Mouse (Mus musculus) cerebellum, adult 9-10 months (tissue): ENCODE measurements at regions not wholly inside any gene's neighbourhood (a gene's known extent, or its start where the extent isn't known, plus 50 kb on each side); places are given as distances from the start of the nearest gene placed in this dataset.

Source experiments
- DNase-seq: peaks from one replicate; pipeline ENCODE4 v3.0.0; 2022

DNA sequence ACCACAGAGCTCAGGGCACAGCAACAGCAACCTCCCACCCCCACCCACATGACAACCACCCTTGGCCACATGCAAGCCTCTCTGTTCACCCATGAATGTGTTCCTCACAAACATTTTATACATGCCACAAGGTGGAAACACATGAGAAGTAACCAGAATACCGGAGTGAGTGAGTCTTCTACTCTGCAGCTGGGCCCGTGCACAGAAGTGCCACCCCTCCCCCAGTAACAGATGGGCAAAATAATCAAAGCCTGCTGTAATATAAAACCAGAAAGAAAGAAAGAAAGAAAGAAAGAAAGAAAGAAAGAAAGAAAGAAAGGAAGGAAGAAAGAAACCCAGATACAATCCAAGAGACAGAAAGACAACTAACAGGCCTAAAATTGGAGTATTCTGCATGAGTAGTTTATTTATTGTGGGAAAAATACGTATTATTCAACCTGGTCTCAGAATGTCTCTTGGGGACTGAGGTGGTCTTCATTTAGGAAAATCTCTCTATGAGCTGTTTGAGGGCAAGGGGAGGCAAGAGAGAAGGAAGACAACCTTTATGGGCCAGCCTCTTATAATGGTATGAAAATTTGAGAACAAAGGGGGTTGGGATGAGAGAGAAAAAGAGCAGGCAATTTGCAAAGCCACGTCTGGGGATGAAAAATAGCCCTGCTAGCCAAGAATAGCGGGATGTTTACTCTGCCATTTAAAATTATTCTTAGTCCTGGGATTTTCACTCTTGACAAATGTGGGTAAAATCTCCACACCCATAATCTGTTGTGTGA is 160.2 kb downstream of the Sox4 start:
- no peak for DNase-seq

DNA sequence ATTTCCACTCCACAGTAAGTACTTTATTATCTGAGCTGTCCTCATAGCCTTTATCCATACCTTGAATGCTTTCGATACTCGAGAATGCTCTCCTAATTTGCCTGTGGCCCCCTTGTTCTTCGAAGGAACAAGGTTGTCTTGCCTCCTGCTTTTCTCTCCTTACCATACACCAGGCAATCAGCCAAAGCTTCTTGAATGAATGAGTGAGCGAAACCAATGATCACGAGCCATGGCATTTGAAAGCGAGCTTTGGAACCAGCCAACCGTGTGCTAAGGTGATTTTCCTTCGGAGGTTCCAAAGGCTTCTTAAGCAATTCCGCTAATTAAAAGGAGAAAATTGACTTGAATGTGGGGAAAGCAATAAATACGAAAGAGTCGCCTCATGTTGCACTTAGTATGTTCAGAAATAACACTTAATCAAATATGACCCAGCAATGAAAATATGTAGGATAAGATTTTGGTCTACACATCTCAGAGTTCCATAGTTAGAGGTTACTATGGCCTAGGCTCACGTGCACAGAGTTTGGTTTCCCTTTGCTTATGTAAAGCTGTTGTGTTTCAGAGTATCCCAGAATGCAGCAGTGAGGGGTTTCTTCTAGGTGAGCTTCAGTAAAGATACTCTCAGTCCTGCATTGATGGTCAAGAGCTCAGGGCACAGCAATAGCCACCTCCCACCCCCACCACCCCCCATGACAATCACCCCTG is 160.9 kb downstream of the Sox4 start:
- no peak for DNase-seq

DNA sequence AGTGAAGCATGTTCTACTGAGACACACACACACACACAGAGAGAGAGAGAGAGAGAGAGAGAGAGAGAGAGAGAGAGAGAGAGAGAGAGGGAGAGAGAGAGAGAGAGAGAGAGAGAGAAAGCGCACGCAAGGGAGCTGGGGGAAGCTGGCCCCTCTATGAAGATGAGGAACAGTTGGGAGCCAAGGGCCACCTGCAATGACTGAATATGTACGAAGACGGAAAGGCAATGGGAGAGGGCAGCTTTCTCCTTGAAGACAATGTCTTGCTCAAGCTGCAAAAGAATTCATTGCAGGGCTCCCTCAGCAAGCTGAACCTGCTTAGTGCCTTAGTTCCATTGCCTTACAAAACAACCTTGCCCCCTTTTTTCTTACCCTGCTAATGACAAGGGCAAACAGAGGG is 163.1 kb downstream of the Sox4 start:
- no peak for DNase-seq

DNA sequence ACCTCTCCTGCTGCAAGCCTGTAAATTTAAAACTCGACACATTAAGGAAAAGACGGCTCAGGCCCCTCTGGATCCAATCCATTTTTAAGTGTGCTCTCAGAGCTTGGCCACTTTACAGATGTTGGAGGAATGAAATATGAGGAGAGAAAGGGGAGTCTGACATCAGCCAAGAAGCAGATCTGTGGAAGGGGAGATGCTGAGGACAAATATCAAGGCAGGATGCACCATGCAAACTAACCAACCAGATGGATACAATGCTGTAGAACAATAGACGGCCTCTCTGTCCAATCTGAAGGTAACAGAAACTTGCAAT is 166.2 kb downstream of the Sox4 start:
- DNase-seq, result no peak

DNA sequence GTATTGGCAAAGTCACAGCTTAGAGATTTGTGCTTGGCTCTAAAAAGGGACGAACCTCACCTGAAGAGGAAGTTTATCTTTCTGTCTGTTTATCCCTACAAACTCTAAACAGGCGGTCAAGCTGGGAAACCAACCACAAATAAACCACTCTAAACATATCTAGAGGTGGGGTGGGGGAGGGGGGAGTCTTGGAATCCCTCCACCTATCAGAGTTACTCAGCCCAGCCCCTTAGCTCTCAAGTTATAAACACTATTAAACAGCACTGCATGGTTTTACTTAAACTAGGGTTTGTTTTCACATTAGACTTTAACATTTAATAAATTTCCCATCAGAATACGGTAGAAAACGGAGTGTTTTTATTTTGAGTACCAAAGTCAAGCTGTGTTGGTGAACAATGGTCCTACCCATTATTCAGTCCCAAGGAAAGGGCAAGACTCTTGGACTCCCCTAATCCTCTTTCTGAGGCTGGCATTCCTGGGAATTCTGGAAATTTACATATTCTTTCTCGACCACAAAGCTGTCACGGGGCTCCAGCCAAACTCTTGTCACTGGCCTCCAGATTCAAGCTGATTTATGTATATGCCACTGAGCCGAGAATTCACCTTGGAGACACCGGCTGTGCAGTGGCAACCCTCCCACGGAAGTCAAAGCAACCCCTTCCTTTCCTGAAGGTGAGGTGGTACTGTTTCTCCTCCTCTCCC is 166.7 kb downstream of the Sox4 start:
- DNase-seq, result no peak

DNA sequence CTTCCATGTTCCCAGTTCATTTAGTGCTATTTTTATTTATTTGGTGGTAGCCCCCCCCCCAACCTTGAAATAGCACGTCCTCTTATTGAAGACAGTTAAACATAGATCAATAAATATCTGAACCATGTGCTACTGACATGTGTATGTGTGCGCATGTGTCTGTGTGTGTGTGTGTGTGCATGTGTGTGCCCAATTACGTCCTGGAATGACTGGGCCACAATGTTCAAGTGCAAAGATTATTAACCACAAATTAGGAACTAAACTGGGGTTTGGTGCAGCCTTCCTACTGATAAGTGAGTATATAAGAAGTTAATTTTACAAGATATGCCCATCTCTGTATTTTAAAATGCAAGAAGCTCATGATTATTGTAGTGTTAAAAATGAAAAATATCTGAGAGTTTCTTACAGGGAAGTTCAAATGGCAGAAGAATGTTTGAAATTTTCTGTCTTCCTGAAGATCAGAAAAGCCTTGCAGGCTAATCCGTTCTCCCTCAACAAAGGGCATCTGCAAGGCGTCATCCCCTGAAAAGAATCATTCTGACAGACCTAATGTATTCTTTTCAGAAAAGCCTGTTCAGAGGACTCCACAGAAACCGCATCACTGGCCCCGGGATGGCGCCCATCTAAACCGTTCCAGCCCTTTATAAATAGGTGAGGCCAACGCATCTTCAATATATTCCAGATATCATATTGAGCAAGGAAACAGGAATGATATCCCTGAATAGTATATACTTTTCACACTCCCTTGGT is 170.8 kb downstream of the Sox4 start:
- DNase-seq, result no peak

DNA sequence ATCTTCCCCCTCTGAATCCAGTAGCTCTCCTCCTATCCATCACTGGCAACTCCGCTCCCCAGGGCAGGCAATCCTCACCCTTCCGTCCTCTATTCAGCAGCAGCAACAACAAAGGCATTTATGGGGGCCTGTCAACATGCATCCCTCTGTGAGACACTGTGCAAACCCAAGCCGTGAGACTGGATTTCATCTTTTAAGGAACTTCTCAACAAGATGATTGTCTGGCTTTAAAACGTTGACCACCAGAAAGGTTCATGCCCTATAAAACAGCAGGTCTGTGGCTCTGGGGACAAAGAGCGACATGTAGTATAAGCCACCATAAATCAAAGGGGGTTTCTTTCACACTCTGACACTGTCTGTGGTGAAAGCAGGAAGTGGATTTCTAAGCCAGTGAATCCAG is 171.4 kb downstream of the Sox4 start:
- no peak for DNase-seq

DNA sequence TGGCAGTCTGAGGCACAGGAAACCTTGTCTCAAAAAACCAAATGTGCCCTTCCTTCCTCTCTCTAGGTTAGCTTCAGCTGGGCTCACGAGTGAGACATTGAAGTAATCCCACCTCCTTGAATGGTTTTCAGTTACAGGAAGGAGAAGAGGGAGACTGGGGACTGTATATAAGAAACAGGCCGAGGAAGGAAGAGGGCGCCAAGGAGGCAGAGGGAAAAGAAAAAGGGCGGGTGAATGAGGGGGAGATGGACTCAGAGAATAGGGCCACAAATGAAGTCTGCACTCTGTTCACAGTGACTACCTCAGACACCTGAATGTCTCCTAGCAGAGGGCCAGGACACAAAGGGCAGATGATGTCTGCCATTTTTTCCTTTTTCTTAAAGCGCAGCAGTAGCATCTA is 171.9 kb downstream of the Sox4 start:
- DNase-seq, result no peak

DNA sequence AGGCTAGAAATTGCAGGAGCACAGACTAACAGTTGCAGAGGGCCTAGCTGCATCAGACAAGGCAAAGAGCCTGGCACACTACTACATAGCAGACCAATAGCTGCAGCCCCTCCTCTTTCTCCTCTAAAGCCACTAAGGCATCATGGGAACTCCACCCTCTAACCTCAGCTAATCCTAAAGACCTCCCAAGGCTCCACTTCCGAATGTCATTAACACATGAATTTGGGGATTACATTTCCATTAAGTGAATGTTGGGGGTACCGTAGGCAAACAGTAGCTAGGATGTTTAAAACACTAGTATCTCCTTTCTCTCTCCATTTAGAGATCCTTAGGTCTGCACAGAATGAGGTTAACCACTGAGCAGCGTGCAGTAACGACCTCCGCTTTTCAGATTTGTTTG is 173.1 kb downstream of the Sox4 start:
- no peak for DNase-seq

DNA sequence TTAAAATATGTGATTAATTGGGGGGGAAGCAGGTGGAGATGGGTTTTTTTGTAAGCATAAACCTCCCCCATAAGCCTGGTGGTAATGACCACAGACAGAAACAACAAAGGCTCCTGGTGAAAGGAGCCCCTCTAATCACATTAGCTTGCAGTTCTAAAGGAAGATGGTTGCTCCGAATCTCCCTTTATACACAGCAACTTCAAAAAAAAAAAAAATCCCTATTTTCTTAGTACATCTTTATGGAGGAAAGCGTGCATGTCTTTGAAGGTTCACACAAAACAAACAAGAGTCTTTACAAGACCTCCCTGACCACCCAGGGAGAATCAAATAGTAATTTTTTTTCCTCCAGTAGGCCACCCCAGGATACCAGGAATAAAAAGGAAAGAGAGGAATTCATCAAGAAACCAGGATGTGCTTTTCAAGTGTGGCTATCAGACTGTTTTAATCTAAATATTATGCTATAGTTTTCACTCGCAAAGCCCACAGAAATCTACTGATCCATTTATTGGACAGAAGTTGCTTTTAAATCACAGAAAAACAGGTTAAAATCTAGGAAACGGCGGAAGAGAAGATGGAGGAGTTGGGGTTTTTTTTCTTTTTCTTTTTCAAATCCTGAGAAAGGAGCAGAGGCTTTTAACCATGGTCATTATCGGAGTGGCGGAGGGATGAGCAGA is 178.2 kb downstream of the Sox4 start:
- DNase-seq, result no peak

DNA sequence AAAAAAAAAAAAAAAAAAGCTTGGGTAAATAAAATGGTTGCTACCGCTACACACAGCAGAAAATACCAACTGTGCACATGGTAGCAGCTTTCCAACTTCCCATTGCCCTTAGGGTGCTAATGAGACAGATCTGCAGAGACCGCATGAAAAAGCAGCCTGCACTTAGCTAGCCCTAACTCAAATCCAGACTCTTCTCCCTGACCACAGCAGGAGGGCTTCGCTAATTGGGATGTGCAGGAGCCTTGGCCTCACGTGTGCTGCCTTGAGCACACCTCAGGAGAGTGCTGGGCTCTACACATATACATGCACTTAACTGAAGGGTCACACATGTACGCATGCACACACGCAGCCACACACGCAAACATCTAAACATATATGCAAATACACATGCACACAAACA is 178.9 kb downstream of the Sox4 start:
- no peak for DNase-seq

DNA sequence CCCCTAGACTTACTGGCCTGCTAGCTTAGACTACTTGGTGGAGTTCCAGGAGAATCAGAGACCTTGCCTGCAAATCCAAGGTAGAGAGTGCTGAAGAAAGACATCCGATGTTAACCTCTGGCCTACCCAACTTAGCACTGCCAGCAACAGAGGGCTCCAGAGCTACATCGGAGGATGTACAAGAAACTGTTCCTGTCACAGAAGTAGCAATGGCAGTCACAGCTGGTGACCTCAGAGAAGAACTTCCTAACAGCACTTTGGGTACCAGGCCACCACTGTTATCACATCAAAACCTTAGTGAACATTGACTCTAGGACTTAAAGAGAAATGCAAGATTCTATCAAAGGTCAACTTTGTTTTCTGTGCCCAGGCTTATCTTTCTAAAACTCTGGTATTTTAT is 180.0 kb downstream of the Sox4 start:
- no peak for DNase-seq

DNA sequence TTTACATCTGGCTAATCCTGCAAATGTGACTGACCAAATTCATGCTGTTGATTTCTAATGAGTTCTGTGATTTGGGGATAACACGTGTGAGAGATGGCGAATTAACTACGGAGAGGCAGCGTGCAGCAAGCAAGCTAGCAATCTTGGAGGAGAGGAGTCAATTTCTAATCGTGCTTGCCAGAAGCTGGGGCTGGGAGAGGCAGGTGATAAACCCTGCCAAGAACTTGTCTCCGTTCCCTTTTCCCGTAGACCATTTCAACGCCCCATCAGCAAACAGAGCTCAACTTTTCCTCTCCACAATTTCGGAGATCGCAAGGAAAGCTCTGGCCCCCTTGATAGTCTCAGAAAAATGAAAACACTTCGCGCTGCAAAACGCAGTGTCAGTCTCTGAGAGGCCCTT is 183.0 kb downstream of the Sox4 start:
- DNase-seq, result no peak

DNA sequence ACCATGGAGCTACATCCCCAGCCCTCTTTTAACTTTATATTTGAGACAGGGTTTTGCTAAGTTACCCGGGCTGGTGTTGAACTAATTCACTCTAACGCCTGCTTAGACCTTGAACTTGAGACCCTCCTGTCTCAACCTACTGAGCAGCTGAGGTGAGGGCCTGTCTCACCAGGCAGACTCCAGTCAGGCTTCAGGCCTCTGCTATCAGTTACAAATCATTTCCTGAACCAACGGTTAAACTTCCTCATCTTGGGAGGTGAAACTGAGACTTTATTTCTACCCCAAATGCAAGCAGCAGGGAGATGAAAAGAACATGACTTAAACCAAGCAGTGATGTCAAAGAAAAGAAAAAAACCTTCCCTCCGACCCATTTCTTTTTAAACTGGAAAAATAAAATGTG is 183.5 kb downstream of the Sox4 start:
- no peak for DNase-seq

DNA sequence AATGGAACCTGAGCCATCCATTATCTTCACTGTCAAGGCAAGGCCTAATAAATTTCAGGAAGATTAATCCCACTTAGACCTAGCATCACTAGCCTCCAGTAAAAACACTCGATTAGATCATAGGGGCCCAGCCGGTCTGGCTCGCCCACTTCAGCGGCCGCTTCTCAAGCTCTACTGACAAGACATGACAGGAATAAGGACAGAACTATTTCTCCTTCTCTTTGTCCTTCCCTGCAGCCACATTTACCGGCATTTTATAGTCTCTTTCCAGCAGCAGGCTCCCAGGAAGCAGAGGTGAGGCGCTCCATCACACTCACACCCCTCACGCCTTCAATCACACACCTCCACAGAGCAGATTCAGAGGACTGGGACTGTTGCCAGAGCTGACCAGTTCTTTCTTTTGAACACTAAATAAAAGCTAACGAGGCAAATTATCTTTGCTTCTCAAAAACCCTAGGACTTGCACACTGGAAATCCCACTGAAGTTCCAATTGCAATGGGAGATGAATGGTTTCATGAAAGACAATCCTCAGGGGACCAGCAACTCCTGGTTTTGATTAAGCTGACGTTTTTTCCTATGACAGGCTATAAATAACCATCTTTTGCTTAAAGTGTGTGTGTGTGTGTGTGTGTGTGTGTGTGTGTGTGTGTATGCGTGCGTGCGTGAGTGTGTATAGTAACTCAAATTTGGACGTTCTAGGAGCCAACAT is 184.6 kb downstream of the Sox4 start:
- DNase-seq, result no peak

DNA sequence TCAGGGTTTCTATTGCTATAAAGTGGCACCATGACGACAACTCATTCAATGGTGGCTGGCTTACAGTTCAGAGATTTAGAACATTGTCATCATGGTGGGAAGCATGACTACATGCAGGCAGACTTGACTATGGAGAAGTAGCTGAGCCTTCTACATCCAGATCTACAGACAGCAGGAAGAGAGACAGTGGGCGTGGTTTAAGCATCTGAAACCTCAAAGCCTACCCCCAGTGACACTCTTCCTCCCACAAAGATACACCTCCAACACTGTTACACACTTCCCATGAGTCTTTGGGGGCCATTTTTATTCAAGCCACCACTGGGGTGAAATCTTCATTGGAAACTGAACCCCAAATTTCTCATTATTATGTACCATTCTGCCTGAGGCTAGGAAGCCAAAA is 191.0 kb downstream of the Sox4 start:
- no peak for DNase-seq

DNA sequence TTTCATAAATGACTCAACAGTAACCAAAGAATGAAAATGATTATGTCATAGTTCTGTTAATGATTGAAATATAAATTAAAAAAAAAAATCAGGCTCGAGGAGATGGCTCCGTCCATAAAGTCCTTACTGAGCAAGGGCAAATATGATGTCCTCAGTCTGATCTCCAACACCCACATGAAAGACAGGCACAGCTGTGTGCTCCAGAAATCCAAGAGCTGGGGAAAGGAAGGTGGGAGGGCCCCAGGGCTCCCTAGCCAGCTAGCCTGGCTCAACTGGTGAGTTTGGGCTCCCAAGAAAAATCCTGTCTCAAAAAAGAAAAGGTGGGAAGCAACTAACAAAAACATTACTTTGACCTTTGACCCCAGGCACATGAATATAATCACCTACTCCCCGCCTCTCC is 194.5 kb downstream of the Sox4 start:
- no peak for DNase-seq

DNA sequence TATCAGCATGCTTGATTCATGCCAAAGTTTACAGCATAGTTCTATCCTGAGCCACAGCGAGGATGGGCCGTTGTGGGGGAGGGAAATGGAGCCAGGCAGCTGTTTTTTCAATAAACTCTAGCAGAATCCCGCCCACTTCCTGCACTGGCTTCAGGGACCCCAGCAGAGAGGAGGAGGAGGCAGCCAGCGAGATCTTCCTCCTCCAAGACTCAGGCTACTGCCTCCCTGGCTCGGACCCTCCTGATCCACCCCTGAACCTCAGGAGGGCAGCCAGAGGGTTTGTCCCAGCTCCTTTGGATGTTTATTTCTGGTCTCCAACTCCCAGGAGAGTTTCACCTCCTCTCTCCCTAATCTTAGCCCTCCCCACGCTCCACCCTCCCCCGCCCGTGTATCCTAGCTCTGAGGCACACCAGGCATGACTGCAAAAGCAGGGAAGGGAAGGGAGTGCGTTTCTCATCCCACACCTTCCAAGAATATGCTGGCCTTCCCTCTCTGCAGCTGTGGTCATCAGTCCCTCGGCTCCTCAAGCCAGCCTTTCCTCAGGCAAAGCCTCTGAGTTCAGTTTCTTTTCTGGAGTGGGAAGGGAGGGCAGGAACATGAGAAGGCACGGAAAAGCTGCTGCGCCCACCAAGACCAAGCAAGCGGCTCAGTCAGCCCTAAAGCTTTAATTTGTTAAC is 195.5 kb downstream of the Sox4 start:
- no peak for DNase-seq

DNA sequence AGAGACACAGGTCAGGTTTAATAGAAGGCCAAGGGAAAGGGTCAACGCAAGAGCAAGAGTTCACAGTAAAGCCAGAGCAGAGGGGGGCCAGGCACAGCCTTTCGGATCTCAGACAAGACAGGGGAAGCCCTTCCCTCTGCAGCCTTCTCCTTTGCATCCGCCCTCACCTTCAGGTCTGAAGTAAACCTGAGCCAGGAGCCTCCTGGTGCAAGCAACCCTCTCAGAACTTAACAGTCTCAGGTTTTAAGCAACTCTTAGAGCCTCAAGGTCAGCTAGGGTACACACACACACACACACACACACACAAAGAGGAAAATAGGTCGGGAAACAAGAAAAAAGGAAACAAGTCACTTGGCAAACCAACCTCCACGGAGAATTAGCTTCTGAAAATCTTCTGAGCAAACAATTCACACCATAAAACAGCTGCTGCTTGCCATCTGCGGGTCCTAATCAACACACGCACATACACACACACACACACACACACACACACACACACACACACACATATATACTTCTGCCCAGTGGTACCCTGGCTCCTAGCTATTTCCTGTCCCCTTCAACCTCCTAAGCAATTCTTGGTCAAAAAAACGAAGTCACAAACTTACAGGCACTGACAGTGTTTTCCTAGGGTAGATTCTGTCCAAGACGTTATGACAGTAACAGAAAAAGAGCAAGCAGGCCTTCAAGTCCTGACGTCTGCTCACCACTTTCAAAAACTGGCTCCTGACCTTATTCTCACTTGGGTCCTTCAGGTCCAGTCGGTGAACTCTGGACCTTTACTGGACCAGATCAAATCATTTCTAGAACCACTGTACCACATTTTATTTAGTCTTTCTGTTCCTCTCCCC is 196.4 kb downstream of the Sox4 start:
- DNase-seq, result no peak

DNA sequence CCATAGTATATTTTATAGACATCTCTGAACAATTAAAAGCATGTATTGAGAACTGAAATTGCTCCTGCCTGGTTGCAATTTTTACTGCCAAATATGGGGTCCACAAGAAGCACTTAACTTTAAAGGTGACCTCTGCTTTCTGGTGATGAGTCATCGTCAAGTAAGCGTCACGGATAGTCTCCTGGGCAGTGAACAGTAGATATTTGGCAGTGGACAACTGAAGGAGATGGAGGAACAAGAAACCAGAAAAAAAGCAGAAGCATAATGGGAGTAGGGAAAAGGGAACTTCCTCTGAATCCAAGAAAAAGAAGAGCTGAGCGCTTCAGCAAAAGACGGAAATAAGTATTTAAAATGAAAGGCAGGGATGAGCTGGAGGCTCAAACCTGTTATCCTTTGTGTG is 199.3 kb downstream of the Sox4 start:
- DNase-seq, result no peak
